16 mouse cellular contexts compared by ENCODE assay signal in the genomic region with DNA sequence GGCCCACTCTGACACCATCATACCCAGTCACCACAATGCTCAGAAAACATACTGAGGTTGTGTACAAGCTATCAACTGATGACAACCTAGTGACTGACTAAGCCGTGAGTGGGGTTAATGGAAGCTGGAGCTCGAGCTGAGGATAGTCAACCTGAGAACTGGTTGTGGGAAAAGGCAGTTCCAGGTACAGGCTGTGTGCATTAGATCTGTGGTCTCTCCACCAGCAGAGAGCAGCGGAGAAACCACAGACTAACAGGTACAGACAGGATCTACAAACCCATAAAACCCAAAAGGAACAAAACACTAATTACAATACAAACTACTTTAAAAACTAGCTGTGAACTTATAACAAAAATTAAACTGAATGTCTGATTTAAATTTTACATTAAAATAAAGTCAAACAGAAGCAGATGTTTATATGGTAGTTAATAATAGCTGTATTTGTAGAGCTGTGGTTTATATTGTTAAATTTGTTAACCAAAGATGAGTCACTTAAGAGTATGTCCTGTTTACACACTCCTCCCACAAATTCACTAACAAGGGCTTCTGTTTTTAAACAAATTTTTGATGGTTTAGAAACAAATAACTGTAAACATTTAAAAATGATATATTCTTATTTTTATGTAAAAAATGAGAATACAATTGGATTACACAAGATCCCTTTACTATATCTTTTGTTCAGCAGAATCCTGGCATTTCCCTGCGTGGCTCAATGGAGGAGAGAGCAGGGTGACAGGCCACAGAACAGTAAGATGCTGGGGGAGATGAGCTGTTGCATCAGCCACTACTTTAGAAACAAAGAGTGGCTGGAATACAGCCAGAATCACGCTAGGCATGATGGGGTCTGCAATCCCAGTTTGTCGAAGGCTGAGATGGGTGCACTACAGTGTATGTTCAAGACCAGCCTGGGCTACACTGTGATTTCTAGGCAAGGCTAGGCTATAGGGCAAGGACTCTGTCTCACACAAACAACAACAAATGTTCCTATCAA. TPM values are rescaled to one million over a fixed set of nuclear protein-coding genes. Genes with fewer than 3 reads are reported as not detected.
DNase-seq lines count a peak whose midpoint lies in the region; ATAC-seq and TF ChIP-seq lines count a peak whose summit lies in the region.
"Had no signal": no experiment of that assay in that cellular context is flagged by ENCODE, and none has a peak within 500 bp of the region (broad histone marks: within the 10 kb centered on the region; RNA-seq: fewer than 3 reads in every experiment).

No protein-coding gene starts in this region.

- peaks cover 6% of the 10 kb centered on the region for H3K36me3 ChIP-seq in forebrain, embryonic 16.5 days (ENCODE audit: control insufficient read depth, insufficient read depth)
- H3K36me3 ChIP-seq in forebrain, embryonic 10.5 days (replicated peaks): peaks cover 21% of the 10 kb centered on the region

- H3K27me3 ChIP-seq in forebrain, embryonic 16.5 days (replicated peaks; ENCODE audit: control insufficient read depth, insufficient read depth, low read length): no peaks in the 10 kb centered on the region
- no peaks in the 10 kb centered on the region for H3K27me3 ChIP-seq in forebrain, embryonic 10.5 days (ENCODE audit: poor library complexity, severe bottlenecking)
- no peaks in the 10 kb centered on the region for H3K27me3 ChIP-seq in Patski
- H3K27me3 ChIP-seq: heart, embryonic 15.5 days; limb, embryonic 12.5 days had no signal

- no peaks in the 10 kb centered on the region for H3K9me3 ChIP-seq in forebrain, embryonic 16.5 days (ENCODE audit: control insufficient read depth, low read length)
- H3K9me3 ChIP-seq in forebrain, embryonic 10.5 days: no peaks in the 10 kb centered on the region
- H3K9me3 ChIP-seq: heart, embryonic 15.5 days; limb, embryonic 12.5 days had no signal

- no peak for TF ChIP-seq CTCF in Patski (IDR thresholded peaks at IDR 0.05)
- TF ChIP-seq CTCF in olfactory bulb, adult 2 months (IDR thresholded peaks at IDR 0.05; ENCODE audit: insufficient read depth, low read depth, low read length): no peak

- no peak overlapping the region for H3K4me2 ChIP-seq in forebrain, embryonic 16.5 days (ENCODE audit: low read length)
- H3K4me2 ChIP-seq: heart, embryonic 15.5 days; limb, embryonic 12.5 days had no signal

- no peak for TF ChIP-seq POLR2A in olfactory bulb, adult 2 months (IDR thresholded peaks at IDR 0.05; ENCODE audit: insufficient read depth, low read depth, low read length)

- CTCF ChIA-PET in Patski (lab: Charles Lee): interaction anchor here (1.0 to 1.7 kb wide), 5 partner anchors 9 to 194 kb away, joined by 3 to 12 read pairs (median 3); no protein-coding TSS in a partner anchor

- H3K4me1 ChIP-seq in forebrain, embryonic 16.5 days (replicated peaks; ENCODE audit: control insufficient read depth, insufficient read depth, low read length): no peaks in the 10 kb centered on the region
- H3K4me1 ChIP-seq in forebrain, embryonic 10.5 days: 0 out of 2 replicates have a peak, but pooled peaks cover 6% of the 10 kb centered on the region
- peaks cover 9% of the 10 kb centered on the region; the same call in 1 of the 2 replicates for H3K4me1 ChIP-seq in olfactory bulb, adult 2 months (ENCODE audit: control insufficient read depth, insufficient read depth, low read length)
- H3K4me1 ChIP-seq: heart, embryonic 15.5 days; limb, embryonic 12.5 days had no signal

- 68% methylated on average over 6 of the region's 6 CpGs for WGBS in forebrain, embryonic 16.5 days
- WGBS in forebrain, embryonic 10.5 days: 88% methylated on average over 6 of the region's 6 CpGs
- WGBS in olfactory bulb, adult 2 months: 51% methylated on average over 6 of the region's 6 CpGs

- POLR2A ChIA-PET in Patski (lab: Charles Lee): interaction anchor here (0.6 kb wide), 1 partner anchor 54 kb away, joined by 4 read pairs; no protein-coding TSS in a partner anchor

- peak; percentile 36 for ATAC-seq in forebrain, embryonic 16.5 days
- peak; percentile 58 for ATAC-seq in Patski

- H3K4me3 ChIP-seq in forebrain, embryonic 16.5 days (replicated peaks; ENCODE audit: low read length): no peak overlapping the region
- no peak overlapping the region for H3K4me3 ChIP-seq in forebrain, embryonic 10.5 days
- no peak overlapping the region for H3K4me3 ChIP-seq in olfactory bulb, adult 2 months (ENCODE audit: insufficient read depth, low read depth, low read length)
- H3K4me3 ChIP-seq: heart, embryonic 15.5 days; limb, embryonic 12.5 days had no signal

- in situ Hi-C loops in Patski (cut with MboI; ENCODE audit: low pct_unique_long_range_greater_than_20kb): no loop called here

- no peak overlapping the region for H3K9ac ChIP-seq in forebrain, embryonic 16.5 days (replicated peaks; ENCODE audit: low read depth, low read length)
- H3K9ac ChIP-seq: heart, embryonic 15.5 days; limb, embryonic 12.5 days; liver, embryonic 14.5 days had no signal

- no peak for DNase-seq in forebrain, embryonic 10.5 days (ENCODE audit: extremely low spot score, low spot score)
- DNase-seq in lung, postnatal 10 days: peak; percentile 11
- no peak for DNase-seq in lung, adult 18-20 months
- no peak for DNase-seq in Patski (ENCODE audit: low read depth, low spot score)
- DNase-seq in thymus, postnatal 25 days: no peak
- no peak for DNase-seq in gastrocnemius, postnatal 25 days
- DNase-seq: cerebellum, adult 11-12 months; cerebellum, postnatal 36 days; heart, adult 18-20 months; kidney, adult 9 months had no signal

- H3K27ac ChIP-seq in forebrain, embryonic 16.5 days (ENCODE audit: low read length): no peak overlapping the region
- H3K27ac ChIP-seq in forebrain, embryonic 10.5 days: no peak overlapping the region
- H3K27ac ChIP-seq in olfactory bulb, adult 2 months (ENCODE audit: insufficient read depth, low read depth, low read length): peak overlapping the region; percentile 15; the same call in 1 of the 2 replicates
- H3K27ac ChIP-seq: heart, embryonic 15.5 days; limb, embryonic 12.5 days; liver, embryonic 14.5 days; stomach, postnatal 0 days had no signal

RNA-seq across cellular contexts. Expression of a gene that starts 54.5 kb away (rescaled TPM):
- 190 and 195 TPM in 2 replicates for polyA plus RNA-seq in forebrain, embryonic 16.5 days (2015; fragmentation: Nextera tagmentation; extraction: Ambion mirVana)
- polyA plus RNA-seq in forebrain, embryonic 10.5 days (2016; fragmentation: Nextera tagmentation; extraction: Ambion mirVana): 54.7 and 57.3 TPM in 2 replicates
- polyA plus RNA-seq in Patski (2021): 131 TPM
- polyA plus RNA-seq in olfactory bulb, adult 2 months (2012; ENCODE audit: insufficient read depth, insufficient read length, low replicate concordance, missing spikeins): 239 and 324 TPM in 2 replicates
- total RNA-seq in gastrocnemius, postnatal 25 days (2021): 10 to 100 TPM; 34.8 to 35.1 TPM
